In genomic region chr8:10539665-10540064, GRCm38 (mm10) we compare ENCODE assay signal across 25 mouse cellular contexts.
"Had no signal": no experiment of that assay in that cellular context is flagged by ENCODE, and none has a peak within 500 bp of the region (broad histone marks: within the 10 kb centered on the region; RNA-seq: fewer than 3 reads in every experiment).

No protein-coding gene starts in this region.

- DNase-seq: gastrocnemius, postnatal 25 days; heart, adult 18-20 months; heart, postnatal 10 days; heart, postnatal 4 days; kidney, adult 18-20 months; kidney, adult 8-10 months; kidney, postnatal 10 days; kidney, postnatal 25 days; kidney, postnatal 4 days; left cerebral cortex, postnatal 4 days; lung, adult 18-20 months had no signal

- H3K27ac ChIP-seq: heart, embryonic 10.5 days; hindbrain, embryonic 10.5 days; hindbrain, embryonic 12.5 days; hindbrain, embryonic 14.5 days; intestine, embryonic 15.5 days; layer of hippocampus, adult 2 months; limb, embryonic 13.5 days; limb, embryonic 15.5 days; liver, embryonic 12.5 days; liver, embryonic 14.5 days had no signal

- H3K4me1 ChIP-seq: heart, embryonic 10.5 days; heart, embryonic 12.5 days; hindbrain, embryonic 12.5 days; intestine, embryonic 15.5 days; limb, embryonic 13.5 days; limb, embryonic 15.5 days; liver, embryonic 12.5 days had no signal

- H3K9ac ChIP-seq: heart, embryonic 12.5 days; hindbrain, embryonic 12.5 days; hindbrain, embryonic 14.5 days; intestine, embryonic 15.5 days; limb, embryonic 13.5 days; limb, embryonic 15.5 days; liver, embryonic 12.5 days; liver, embryonic 14.5 days had no signal

- H3K4me3 ChIP-seq: heart, embryonic 10.5 days; heart, embryonic 12.5 days; hindbrain, embryonic 10.5 days; hindbrain, embryonic 12.5 days; intestine, embryonic 15.5 days; layer of hippocampus, adult 2 months; limb, embryonic 13.5 days; limb, embryonic 15.5 days; liver, embryonic 12.5 days had no signal

- H3K27me3 ChIP-seq: heart, embryonic 12.5 days; hindbrain, embryonic 12.5 days; intestine, embryonic 15.5 days; limb, embryonic 13.5 days; limb, embryonic 15.5 days had no signal

- ATAC-seq: hindbrain, embryonic 16.5 days; inflammation-experienced regulatory T-cells, adult 6 months; intestine, embryonic 15.5 days; intestine, postnatal 0 days; liver, embryonic 12.5 days had no signal

- H3K9me3 ChIP-seq: intestine, embryonic 15.5 days; limb, embryonic 15.5 days; liver, embryonic 12.5 days had no signal

- H3K4me2 ChIP-seq: heart, embryonic 12.5 days; hindbrain, embryonic 12.5 days; hindbrain, embryonic 14.5 days; intestine, embryonic 15.5 days; limb, embryonic 13.5 days; limb, embryonic 15.5 days; liver, embryonic 12.5 days had no signal

- H3K36me3 ChIP-seq: heart, embryonic 10.5 days; hindbrain, embryonic 10.5 days; hindbrain, embryonic 12.5 days; intestine, embryonic 15.5 days; limb, embryonic 13.5 days; limb, embryonic 15.5 days; liver, embryonic 12.5 days had no signal
